Mouse (Mus musculus) layer of hippocampus, postnatal 36 days (tissue): ENCODE data around the gene Armh3. TPM values are rescaled to one million over a fixed set of nuclear protein-coding genes. Genes with fewer than 3 reads are reported as not detected.

Experiments used
- DNase-seq, 2 experiments: peaks; one replicate each; pipeline ENCODE4 v3.0.0; 2022
- total RNA-seq, 2 experiments: library from RNA; stranded (reverse); gene quantifications; 2 replicates each; pipeline ENCODE4 v1.2.3; 2021

The Armh3 gene
- total RNA-seq, result 10 to 100 TPM; 20.3 to 22.4 TPM

DNA sequence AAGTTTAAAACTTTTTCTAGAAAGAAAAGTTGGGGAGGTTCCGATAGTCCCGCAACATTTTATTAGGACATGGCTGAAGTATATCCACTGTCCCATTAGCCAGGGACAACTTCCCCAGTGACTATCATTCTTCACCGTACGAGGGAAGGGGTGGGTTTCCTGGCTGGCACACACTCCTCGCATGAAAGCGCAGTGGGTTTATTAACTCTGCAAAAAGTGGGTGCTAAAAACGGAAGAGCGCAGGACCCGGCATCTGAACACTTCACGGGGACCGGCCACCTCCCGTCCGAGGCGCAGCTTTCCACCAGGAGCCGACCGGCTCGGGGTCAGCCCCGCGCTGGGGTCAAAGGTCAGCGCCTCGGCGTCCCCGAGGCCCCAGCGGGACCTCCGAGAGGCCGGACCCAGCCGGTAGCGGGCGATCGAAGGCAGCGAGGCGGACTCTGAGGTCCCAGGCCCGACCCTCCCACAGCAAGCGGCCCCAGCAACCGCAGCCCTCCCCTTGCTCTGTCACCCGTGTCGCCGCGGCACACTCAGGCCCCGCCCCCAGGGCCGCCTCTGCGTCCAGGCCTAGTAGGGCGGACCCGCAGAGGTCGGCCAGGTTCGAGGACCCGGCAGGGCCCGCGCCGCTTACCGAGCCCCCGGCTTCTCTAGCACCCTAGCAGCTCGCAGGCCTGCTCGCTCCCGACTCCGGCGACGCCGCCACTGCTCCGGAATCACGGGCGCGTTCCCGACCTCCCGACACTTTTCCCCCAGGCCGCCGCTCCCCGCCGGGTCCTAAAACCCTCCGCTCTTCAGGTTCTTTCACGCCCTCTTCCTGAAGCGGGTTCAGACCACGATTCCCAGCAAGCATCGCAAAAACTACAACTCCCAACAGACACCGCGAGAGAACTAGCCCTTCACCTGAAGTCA, at the start of gene Armh3:
Gene Armh3 (minus strand): TSS at position 704 of the 909 bp plus-strand sequence.
- DNase-seq, result peak; percentile 93 to 94

DNA sequence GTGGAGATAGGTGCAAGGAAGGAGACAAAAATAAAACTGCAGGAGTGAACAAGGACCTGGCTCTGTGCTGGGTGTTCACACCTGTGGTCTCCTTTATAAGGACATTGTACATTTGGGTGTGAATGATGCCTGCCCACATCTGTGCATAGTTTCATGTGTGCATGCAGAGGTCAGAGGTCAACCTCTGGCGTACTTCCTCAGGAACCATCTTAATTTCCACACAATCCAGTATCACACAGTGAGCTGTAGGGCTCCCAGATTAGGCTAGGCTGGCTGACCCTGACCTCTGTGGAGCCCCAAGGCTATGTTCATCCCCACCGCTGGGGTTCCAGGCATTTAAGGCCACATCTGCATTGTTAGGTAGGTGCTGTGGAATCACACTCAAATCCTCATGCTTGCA, 49.1 kb upstream of the Armh3 start:
- no peak for DNase-seq

DNA sequence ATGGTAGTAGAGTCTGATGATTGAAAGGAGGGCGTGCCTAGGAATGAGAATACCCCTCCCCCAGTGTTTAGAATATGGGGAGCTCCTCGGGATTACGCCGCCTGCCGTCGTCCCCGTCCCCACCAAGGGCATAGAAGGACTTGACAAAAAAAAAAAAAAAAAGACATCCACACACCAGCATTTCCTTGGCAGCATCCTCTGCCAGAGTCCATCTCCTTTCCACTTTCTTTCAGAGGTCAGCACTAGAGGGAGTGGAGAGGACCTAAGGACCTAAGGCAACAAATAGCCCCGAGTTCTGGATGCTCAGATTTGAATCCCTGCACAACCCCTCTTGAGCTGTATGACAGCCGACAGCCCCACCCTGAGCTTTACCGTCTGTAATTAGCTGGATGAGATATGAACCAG, 48.3 kb upstream of the Armh3 start:
- DNase-seq, result no peak

DNA sequence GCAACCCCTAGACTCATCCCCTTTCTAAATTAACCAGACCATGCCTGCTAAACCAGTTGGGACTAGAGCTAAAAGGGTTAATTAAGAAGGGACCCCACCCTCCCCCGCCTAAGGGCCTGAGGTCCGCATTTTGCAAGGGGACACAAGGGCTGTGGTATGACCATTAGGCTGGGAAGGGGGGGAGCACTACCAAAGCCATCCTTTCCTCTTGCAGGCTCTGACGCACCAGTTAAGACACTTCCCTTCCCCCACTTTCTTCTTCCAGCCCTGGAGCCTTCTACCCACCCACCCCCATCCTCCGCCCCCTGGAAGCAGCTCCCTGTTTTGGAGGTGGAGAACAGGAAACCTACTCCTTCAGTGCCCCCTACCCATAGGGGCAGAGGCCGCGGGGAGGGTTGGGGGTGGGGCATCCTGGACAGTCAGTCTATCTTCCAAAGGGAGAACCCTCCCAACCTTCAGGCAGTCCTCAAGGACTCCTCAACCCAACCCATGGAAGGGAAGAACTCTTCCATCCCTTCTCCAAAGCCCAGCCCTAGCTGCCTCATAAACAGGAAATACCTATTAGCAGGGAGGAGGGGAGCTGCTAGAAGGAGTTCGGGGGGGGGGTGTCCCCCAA, 47.5 kb upstream of the Armh3 start:
- DNase-seq, result no peak

DNA sequence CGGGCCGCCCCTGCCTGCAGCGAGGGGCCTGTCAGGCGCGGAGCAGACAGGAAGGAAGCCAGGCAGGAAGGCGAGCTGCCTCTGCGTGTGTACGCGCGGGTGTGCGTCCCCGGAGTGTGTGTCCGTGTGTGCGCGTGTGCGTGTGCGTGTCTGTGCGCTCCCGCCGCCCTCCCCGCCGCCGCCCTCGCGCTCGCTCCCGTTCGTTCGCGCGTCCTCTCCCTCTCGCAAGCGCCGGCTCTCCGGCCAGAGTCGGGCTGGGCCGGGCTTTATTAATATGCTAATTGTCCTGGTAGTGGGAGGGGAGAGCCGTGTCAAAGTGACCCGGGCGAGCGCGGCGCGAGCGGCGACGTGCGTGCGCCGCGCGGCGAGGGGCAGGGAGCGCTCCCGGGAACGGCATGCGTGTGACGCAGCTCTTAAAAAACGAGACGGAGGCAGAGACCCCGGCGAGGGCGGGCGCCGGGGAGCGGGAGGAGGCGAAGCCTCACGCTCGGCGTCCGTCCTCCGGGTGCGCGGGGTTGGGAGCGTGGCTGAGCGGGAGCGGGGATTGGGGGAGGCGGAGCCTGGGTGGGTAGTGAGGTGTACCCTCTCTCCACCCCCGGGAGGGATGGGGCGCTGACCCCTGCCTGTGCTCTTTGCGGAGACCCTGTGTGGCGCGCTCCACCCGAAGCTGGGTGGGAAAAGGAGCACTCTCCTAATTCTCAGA, 46.9 kb upstream of the Armh3 start, which contains the start of gene Ldb1:
Gene Ldb1 (minus strand): TSS at position 222 of the 703 bp plus-strand sequence.
- DNase-seq, result peak; percentile 85 to 87

DNA sequence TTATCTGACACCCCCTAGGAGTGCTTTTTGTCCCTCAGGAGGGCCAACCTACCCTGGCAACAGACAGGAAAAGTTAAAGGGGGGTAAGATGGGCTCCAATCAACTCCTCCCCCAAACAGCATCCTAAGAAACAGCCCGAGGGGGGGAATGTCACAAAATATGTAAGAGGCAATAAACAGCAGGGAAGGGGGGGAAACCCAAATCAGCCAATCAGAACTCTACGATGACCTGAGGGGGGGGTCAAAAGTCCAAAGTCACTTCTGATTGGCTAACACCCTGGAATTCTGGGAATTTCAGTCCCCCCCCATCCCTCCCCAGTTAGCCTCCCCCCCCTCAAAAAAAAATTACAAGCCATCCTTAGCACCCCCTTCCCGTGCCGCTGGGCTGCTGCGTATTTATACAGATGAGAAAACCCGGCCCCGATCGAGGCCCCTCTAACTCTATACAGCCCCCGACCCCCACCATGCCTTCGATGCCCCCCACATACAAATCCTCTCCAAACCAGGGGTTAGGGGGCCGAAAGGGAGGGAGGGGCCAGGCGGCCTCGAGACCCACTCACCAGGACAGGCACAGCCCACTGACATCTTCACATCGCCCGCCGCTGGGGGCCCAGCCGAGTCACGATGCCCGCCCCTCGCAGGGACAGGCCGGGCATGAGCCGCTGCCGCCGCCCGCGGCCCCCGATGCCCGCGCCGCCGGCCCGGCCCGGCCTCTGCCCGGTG, 46.1 kb upstream of the Armh3 start, which contains the start of gene Pprc1:
Gene Pprc1 (plus strand): TSS at position 616 of the 722 bp plus-strand sequence.
- no peak for DNase-seq

DNA sequence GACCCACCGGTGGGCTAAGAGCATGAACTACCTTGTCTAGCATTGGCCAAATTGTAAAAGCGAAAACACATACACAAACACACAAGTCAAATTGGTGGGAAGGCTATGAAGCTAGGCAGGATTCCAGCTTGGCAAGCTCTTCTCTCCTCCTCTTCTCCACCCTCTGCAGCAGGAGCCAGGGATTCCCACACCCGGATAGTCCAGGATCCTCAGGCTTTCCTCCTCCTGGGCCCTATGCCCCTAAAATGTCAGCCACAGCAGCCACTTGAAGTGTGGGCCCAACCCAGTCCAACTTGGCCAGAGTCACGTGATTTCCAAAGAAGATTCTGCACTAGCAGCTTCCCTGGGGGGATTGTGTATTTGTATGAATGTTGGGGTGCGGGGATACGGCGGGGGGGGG, 45.1 kb upstream of the Armh3 start:
- DNase-seq, result no peak

DNA sequence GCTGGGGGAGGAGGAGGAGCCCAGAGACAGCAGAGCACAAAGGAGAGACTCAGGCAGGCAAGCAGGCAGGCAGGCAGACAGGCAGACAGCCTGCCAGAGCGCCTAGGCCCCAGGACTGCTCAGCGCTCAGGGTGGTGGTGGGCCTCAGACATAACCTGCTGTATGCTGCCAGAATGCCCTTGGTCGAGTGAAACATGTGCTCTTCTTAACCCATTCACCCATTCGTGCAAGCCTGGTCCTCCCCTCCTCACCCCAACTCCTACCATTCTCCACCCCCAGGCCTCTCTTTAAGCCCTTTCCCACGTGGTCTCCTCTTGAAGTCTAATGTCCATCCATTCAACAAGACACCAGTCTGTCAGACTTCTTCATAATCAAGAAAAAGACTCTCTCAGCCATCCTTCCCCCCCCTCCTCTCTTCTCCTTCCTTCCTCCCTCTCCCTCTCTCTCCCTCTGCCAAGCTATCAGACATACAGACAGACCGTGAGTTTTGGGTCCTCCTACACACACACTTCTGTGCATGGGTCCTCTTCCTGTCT, 44.3 kb upstream of the Armh3 start:
- DNase-seq, result peak; percentile 62 to 63

DNA sequence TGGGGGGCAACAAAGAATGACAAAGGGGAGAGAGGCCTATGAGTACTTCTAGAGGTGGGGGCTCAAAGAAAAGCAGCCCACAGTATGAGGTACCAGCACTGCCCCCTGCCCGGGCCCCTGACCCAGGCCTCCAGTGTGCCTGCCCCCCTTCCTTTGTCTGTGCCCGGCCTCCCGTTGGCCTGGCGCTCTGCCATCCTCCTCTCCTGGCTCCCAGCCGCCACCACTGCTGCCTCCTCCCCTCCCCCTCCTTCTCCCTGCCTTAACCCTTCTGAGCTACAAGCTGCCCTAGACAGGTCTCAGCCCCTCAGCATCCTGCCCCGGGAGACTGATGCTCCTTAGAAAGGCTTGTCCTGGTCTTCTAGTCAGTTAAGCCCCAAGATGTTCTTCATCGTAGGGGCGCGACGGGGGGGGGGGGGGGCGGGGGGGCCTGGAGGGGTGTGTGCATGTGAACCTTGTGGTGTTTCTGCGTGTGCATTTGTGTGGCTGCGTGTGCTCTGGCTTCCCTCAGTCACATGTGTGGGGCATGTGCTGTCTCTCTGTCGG, 43.7 kb upstream of the Armh3 start:
- peak; percentile 72 to 78 for DNase-seq

DNA sequence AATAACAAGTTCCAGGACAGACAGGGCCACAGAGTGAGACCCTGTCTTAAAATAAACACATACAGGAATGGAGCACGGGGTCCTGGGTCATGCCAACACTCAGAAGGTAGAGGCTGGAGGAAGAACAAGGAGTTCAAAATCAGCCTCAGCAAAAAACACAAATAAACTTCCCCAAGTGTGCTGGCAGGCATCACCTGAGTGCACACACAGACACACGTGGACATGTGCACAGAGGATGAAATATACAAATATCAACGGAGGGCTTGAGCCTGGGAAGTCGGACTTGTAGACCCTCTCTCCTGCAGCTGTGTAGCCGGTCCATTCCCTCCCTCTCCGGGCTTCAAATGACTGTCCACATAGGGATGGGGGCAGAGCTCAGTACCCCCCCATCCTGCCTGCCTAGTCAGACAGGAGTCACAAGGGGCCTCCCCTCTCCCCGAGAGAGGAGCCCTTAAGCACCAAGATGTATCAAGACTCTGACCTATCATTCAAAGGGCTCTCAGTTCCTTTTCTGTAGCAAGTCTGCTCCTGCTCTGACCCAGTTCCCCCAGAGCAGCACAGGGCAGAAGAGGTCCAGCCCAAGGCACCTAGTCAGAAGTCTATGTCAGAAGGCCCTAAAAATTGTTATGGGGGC, 43.1 kb upstream of the Armh3 start:
- DNase-seq, result no peak

DNA sequence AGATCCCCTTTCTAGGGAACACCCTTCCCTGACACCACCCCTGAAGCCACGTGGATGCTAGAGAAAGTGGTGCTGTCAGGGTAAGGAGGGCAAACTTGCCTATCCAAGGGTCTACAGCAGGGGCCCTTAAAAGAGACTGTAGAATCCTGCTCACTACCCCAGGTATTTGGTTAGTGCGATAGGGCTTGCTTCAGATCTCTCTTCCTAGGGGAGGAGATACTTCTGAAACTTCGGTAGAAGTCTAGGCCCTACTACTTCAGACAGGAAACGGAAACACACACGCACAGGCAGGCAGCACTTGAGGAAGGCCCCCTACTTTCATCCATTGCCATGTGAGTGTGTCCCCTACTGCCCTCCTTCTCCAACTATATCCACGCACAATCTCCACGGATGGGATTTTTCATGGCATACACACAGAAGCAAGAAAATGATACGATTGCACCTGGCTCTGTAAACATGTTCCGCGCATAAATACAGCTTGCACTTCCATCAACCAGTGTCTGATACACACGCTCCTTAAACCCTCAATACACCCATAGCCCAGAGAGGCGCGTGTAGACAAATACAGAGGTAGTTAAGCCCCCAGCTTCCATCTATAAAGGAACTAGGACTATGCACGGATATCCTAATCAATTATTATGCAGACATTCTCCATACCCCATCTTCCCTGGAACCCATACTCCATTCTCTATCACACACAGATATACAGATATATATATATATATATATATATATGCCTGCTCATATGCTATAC, 42.0 kb upstream of the Armh3 start:
- DNase-seq, result no peak

DNA sequence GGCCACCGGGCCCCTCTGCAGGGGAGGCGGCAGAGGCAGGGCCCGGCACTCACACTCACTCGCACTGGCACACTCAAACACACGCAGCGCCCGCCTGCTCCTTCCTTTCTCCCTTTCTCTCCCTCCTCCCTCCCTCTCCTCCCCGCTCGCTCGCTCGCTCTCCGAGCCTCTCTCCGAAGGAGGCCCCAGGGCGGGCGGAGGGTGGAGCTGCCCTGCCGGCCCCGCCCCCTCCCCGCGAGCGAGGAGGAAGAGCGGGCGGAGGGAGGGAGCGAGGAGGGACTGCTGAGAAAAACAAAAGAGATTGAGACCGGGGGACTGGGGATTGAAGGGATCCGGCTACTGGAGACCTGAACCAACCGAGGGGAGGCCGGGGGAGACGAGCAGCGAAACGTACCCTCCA, 41.2 kb upstream of the Armh3 start:
- DNase-seq, result peak; percentile 82 to 87

DNA sequence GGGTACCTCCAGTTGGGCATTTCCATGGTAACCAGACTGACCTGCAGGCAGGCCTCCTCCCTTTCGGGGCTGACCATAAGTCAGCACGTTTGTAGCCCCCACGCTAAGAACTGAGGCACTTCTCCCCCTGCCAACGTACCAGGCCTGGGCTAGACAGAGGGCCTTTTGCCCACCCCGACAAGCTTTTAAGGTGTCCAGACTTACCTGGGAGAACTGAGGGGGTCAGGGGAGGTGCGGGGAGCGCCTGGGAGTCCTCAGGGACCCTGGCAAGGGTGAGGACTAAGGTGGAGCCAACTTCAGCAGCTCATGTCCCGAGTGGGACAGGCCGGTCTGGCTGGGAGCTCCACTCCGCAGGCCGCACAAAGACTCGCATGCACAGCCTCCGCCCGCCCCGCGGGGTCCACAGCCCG, 40.6 kb upstream of the Armh3 start:
- no peak for DNase-seq

DNA sequence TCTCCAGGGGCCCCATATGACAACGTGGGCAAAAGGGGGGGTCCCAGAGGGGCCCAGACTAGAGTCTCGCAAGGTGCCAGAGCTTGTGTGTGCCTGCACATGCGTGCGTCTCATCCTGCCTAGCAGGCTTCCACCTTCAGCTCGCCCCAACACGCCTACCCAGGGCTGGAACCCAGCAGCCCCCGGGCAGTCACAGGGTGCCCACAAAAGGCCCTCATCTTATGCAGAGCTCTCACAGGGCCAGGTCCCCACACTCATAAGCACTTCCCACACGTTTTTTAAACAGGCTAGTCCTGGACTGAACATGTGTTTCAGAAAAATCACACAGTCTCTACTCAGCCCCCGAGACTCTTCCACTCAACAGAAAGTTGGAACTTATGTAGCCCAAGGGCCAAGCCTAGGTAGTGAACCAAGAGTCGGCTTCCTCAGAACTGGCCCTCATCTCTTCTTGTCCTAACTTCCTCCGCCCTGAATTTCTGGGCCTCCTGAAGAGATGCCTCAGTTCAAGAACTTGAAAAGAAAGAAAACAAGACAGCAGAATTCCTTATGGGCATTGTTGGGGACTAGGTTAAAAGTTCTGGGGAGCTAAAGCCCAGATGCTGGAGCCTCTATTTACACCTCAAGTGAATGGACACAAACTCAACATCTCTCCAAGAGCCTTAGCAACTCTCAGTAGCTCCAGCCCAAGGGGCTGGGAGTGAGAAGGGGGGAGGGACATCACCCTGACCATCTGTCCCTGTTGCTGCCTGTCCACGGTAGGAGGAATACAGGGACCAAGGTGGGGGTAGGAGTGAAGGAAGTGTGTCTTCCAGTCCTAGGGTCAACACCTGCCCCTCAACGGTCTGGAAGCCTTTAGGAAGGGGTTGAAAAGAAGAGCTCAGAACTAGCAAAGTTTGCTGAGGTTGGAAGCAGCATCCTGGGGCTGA, 39.9 kb upstream of the Armh3 start:
- DNase-seq, result no peak

DNA sequence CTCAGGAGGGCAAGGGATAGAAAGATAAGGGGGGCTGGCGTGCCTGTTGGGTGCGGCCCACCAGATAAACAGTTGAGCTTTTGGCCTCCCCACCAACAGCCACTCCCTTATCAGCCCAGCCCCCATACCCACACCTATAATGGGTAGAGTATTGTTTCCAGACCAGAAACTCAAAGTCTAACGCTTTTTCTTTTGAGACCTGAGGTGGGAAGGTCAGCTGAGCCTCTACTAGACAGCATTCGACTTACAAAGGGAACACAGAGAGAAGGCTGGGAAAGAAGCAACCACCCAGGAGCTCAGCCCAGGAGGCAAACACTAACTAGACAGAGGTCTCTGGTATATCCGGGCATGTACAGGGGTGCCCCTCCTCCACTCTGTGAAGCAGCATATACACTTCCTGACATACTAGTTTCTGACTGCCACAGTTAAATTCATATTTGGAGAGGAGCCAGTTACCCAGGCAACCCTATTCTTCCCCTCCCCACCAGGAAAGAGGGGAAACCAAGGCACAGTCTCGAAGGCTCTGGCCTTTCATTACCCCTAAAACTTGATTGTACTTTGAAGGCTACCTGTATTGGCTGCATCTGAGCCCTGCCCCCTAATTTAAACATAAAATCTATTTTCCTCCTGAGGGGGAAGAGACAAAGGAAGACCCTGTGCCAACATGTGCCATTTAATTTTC, 39.1 kb upstream of the Armh3 start:
- DNase-seq, result no peak

DNA sequence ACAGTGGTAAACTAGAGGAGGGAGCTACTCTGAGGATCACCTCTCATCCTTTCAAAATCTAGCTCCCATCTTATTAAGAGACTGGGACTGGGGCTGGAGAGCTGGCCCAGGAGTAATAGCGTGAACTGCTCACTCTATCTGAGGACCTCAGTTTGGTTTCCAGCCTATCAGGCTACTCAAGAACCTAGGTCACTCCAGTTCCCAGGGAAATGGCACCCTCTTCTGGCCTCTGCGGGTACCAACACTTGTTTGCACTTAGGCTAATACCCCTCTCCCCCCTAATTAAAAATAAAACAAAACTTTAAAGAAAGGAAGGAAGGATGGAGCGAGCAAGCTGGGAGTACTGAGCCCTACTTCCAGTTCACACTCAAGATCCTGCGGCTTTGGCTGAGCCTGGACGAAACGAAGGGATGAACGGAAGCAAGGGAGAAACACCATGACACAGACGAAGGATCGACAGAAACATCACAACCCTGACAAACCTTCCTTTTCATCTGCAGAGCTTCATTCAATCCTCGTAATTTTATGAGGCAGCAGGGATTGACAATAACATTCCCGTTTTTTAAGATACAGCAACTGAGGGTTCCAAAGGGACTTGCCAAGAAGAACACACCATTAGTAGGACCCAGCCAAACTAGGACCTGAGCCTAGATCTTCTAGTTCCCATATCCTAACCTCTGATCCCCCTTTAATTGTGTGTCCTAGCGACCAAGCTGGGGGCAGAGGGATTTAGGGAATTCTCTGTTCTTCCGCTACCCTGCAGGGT, 38.4 kb upstream of the Armh3 start:
- DNase-seq, result no peak

DNA sequence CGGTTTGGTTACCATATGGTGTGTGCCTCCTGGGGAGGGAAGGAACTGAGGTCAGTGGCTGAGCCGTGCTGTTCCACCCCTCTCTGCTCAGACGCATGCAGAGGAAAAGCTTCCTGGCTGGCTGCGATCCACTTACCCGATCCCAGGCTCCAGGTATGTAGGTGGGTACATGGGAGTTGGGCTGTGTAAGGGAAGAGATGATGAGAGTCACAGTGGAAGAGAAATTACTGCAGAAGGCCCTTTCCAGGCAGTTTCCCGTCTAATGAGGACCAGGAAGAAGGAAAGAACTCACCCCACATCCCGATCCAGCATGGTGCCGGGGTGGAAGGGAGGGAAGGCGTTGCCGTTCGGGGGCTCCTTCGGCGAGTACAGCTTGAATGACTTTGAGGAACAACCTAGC, 37.7 kb upstream of the Armh3 start:
- DNase-seq, result no peak

DNA sequence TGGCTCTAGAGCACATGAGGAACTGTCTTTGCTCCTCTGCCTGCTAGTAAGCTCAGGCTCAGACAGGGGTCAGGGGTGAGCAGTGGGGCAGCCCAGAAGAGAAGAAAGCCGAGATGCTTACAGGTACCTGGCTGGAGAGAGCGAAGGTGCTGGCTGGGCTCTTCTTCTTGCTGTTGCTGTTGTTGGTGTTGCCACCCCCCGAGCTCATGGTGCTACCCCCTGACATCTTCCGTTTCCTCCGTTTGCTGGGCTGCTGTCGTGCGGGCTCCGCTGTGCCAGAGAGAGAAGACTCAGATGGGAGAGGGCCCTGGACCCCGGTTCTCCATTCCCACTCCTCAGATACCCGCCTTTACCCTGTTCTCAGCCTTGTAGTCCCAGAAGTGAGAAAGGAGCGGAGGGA, 35.6 kb upstream of the Armh3 start:
- no peak for DNase-seq
